Mouse (Mus musculus): Measurements from ENCODE around the gene Gata3. TPM values are rescaled to one million over a fixed set of nuclear protein-coding genes. Genes with fewer than 3 reads are reported as not detected.

Gata3 gene
- 100 to 1,000 TPM; 131 to 148 (median 135) TPM for polyA plus RNA-seq (2017; shearing (Covaris generic))

DNA sequence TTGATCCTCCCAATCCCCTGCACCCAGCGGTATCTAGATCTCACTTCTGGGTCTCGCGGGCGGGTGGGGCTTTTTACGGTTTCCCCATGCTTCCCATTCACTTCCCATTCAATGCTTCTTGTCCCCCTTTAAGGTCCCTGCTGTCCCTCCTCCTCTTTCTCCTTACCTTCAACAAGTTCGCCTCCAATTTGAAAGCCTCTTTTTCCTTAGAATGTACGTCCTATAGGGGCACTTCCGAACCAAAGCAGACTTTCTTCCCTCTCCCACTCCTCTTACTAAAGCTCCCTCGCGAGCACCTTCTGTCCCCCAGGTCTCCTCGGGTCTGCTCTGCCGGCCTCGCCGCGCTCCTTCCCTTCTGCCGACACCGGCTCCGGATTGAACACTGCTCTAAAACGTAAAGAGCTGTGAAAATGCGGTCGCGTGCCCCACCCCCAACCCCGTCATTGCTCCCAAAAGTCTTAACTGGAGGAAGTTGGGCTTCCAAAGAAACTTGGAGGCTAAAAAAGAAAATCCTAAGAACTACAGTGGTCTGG is at the start of gene Gata3:
Gata3 (minus strand) TSS at position 384 of the 533 bp plus-strand sequence.
- no peak for ATAC-seq

DNA sequence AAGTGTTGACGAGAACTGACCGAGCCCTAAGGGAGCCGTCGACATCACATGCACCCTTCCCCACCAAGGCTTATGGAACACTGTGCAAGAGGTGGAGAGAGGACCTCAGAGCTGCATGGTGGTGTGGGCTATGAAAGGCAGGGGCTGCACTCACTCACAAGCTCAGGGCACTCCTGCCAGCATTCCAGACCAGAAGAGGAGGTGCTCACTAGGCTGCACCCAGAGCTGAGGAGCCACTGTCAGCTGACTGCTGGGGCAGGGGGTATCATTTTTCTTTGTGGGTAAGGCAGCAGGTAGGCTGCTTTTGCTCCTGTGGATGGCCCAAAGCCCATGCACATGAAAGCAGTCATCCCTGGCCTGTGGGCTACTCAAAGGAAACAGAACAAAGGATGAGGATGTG is 49.4 kb upstream of the Gata3 start:
- no peak for ATAC-seq

DNA sequence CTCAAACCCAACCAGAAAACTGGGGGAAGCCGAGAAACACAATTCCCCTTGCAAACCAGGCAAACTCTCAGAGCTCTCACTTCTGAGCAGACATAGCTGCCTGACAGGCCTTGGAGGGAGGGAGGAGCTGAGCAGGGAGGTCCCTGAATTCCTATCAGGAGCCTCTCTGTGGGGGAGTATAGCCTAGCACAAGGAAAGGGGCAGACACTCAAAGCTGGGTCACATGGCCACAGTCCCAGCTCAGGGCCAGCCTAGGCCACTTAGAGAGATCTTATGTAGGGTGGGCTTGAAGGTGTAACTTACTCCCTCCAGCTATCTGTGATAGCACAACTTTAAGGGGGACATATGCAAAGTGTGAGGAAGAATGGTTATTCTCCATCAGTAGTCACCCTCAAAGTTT is 46.1 kb upstream of the Gata3 start:
- ATAC-seq, result no peak

DNA sequence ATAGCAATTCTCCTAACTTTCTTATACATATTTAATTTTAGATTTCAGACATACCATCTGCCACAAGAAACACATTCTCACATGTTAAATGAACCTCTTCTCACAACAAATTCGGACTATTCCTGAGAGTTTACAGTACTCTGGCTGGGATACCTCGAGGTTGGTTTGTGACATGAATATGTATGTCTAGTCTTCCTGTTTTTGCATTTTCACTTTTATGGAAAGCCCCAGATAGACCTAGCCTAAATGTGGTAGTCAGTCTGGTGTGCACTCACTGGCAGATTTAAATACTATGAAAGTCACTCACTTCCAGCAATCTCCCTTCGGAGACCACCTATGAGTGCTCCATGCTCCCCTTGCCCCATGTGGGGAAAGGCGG is 37.1 kb upstream of the Gata3 start:
- no peak for ATAC-seq

DNA sequence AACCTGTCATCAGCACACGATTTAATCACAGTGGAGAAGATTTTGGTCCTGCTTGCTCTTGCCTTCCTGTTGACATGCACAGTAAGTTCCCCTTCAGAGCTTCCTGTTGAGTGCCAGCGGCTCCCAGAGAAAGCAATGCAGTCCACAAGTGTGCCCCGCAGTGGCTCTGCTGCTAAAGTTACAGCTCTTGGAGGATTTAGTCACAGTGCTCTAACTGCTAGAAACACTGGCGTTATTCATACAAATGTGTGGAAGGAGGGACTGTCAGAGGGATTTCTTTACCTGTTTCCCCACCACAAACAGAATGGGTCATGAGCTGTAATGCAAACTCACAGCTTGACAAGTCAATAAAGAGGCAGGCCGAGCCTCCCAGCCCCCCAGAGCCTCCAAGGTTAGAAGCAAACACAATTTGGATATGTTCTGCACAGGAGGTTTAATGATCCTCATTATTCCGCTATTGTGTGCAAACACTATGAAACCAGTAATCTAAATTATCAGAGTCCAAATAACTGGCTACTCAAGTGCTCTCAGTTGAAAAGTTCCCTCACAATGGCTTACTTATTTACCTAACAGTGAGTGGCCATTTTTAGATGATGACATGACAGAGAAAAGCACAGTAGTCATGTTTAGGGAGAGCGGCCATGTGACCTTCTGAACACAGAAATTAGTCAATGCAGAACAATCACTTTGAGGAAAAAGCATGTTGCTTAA is 36.5 kb upstream of the Gata3 start:
- peak; percentile 60 for ATAC-seq

DNA sequence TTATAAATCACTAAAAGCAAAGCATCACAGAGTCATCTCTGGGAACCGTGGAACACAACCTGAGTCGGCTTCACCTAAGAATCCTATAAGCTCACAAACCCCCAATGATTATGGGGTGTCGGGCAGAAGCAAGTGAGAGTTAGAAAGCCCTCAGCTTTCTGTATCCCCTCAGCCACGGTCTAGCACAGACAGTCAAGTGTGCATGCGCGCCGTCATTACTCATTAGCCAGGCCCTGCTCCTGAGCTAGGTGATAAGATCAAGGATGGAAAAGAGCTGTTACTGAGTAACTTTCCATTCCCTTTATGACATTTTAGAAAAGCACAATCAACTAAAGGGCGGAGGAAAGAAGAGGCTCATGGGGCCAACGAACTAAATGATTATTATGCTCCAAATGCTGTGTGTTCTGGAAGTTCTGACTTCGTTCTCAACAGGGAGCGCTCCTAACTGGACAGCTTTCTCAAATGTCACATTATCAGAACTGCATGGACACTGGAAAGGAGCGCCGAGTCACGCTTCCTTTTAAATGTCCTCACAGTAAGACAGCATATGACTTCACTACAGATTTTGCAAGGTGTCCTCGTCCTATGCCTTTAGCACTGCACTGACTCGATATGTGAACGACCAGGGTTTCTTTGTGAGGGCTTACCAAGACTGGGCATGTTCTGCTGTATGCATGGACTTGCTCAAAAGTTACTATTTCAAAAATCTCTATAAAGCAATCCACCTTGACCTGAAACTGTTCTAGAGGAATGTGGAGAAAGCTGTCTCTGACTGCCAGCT is 29.0 kb upstream of the Gata3 start:
- ATAC-seq, result no peak

DNA sequence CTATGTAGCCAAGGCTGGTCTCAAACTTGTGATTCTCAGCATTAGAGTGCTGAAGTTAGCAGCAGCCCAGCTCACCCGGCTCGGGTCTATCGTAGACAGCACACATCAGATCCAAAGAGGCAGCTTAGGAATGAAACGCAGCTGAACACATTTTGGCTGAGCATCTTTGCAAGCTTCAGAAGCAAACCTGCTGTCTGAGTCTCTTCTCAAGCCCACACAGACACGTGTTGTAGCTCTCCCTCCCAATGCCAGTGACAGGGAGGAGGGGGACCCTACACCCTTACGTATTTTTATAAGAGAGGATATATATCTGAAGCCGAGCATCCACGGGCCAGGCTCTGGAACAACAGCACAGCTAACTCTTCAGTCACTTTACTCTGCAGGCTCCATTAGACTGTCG is 27.8 kb upstream of the Gata3 start:
- ATAC-seq, result no peak

DNA sequence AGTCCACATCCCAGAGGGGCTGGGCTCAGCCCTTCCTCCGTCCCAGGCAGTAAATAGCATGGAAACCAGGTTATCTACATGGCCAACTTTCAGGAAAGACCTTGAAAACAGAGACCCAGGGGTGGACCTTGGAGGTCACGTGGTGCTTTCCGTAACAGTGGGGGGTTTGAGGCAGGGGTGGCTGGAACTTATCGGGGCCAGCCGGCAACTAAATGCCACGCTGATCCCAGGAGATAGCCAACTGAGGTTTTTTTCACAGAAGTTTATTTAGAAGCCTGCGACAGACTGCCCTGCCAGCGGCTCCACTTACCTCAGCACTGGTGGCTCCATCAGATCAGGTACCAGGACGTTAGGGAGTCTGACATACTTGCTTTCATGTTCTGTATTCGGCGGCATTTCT is 16.2 kb upstream of the Gata3 start:
- no peak for ATAC-seq

DNA sequence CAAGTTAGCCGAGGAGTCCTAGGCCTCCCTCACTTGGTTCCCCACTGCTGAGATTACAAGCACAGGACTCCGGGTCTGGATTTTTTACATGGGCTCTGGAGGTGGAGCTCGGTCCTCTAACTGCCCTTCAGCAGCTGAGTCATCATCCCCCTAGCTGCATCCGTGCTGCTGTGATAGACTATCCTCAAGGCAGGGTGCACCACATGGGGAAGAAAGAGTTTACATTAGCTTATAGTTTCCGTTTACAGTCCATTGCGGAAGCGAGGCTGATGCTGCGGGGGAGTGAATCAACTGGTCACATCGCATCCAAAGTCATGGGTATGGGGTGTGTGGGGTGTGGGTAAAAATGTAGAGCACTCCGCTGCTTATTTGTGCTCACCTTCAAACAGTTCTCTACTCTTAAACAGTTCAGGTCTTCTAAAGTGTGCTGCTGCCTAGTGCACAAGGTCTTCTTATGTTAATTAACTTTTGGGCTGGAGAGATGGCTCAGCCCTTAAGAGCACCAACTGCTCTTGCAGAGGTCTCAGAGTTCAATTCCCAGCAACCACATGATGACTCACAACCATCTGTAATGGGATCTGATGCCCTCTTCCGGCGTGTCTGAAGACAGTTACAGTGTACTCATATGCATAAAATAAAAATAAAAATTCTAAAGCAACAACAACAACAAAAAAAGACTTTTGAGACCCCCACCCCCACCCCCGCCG is 14.2 kb upstream of the Gata3 start:
- ATAC-seq, result no peak

DNA sequence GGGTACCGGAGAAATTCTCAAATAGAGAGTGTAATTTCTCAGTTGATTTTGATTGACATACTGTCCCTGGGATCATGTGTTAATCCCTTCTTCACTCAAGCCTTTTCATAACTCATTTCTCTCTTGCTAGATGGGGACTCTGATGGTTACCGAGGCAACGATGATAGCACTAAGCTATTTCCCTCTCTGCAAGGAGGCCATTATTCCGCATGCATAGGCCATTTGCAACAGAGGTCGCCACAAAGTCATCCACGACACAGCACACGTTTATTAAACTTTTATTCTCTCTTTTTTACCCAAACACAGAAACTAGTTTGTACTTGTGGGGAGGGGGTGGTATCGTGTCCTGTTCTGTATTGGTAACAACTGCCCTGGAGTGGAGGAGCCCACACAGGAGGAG is 8.0 kb upstream of the Gata3 start:
- no peak for ATAC-seq

DNA sequence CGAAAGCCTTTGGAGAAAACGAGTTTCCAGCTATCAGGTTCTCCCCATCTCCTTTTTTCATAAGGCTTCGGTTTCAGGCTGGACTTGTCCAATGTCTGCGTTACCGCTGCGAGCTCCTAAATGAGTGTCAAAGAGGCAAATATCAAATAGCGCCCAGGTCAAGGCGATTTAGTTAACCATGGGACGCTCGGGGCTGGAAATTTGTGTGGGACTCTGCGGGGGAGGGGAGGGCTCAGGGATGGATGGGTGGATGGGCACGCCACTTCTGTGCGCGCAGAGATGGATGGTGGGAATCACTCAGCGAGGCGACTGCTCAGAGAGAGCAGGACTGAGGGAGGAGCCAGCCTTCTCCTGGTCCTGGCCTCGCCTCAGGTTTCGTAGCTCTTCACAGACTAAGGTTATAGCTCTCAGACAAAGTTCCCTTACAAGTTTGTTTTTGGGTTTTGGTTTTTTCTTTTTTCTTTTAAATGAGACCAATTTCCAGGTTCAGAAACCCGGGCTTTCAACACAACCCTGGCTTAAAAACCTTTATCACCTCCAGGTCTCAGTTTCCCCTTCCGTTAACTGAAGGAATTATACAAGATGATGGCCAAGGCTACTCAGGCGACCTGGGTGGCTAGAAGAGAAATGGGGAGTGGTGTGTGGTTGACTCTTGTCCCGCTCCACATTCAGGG is 6.4 kb upstream of the Gata3 start:
- no peak for ATAC-seq

DNA sequence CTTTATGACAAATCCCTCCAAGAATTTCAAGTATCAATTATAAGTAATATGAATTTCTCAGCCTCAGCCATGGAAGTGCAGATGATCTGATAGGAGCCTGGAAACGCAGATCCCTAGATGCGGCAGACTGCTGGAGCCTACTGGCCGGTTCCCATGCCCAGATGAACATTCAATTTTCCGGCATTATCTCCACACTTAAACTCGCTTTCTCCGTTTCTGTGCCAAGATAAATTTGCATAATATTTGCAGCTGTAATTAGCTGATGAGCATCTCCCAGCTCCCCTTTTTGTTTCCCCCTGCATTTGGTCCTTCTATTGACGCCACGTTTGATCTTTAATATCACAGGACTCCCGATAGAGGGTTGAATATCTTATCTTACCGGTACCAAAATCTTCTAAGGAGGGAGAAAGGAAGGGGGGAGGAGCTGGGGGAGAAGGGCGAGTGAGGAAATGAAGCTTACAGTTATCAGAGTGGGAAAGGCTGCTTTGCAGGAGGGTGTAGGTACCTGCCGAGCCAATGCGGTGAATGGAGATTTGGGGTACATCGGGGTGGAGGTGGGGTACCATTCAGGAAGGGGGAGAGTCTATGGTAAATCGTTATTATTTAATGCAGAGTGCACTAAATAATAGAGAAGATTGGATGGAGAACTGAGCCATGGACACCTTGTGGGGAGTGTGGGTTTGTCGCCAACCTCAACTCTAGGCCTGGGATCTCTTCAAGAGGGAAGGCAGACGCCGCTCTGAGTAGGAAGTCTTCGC is 5.2 kb upstream of the Gata3 start:
- no peak for ATAC-seq

DNA sequence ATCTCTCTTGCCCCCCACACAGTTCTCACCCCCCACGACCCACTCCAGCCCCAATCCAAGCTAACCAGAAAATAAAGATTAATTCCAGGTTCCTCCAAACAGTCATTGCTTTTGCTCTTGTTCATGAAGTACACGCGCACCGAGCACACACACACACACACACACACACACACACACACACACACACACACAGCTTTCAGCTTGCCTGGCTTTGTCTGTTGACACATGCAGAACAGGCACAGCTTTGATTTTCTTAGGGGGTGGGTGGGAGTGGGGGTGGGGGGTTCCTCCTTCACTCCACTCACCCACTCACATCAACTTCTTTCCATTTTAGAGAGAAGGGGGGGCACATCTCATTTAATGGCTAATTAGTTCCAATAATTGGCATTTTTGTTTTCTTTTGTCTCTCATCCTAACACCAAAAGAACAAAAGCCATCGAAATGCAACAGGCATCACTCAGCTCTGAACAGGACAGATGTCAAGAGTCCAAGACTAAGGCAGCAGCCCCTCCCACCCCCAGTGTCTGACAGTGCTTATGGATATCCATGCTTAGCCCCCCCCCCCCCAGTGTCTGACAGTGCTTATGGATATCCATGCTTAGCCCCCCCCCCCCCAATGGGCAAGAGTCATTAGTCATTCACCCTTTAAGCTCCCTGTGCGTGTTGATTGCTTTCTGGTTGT is 3.6 kb upstream of the Gata3 start:
- no peak for ATAC-seq

DNA sequence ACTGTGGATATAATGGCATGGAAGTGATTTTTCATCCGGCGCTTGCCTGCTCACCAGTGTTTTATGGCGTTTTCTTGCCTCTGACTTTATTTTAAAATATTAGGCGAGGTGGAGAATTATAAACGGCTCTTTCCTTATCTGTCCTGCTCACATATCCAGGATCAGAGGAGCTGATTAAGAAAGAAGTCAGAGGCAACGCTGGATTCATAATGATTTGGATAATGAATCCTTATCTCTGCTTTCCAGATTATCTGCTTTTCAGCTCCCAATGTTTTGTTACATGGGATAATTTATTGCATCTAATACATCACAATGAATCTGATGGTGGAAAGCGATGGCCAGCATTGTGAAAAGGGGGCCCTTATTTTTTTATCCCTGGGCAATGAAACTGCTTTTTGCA is 2.7 kb upstream of the Gata3 start:
- no peak for ATAC-seq

DNA sequence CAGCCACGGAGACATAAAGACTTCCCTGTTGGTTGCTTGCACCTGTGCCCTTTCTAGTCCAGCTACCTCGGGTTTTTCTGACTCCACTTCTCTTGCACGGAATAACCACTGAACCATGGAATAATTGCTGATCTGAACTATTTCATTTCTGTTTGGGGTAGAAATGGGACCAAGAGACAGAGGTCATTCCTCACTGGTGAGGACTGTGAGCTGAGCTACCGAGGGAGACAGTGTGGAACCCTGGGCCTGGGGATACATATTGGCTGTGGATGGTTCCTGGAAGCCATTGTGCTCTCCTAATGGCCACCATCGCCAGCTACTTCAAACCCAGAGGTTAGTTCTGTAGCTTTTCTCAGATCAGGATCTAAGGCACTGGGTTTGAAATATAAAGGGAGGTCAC is 1.1 kb upstream of the Gata3 start:
- ATAC-seq, result no peak

DNA sequence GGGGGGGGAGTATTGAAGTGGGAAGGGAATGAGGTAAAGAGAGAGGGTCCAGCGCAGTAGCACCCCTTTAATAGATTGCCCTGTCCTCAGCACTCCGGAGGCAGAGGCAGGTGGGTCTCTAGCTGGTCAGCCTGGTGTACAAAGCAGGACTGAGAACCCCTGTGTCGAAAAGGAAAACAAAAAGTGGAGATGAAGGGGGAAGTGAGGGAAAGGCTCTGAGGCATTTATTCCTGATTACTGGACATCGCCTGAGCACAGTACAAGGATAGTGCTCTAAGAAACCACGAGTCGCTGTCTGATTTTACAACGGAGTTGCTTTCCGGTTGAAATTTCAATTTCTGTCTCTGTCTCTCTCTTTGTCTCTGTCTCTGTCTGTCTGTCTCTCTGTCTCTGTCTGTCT is 417 bp upstream of the Gata3 start:
- no peak for ATAC-seq

DNA sequence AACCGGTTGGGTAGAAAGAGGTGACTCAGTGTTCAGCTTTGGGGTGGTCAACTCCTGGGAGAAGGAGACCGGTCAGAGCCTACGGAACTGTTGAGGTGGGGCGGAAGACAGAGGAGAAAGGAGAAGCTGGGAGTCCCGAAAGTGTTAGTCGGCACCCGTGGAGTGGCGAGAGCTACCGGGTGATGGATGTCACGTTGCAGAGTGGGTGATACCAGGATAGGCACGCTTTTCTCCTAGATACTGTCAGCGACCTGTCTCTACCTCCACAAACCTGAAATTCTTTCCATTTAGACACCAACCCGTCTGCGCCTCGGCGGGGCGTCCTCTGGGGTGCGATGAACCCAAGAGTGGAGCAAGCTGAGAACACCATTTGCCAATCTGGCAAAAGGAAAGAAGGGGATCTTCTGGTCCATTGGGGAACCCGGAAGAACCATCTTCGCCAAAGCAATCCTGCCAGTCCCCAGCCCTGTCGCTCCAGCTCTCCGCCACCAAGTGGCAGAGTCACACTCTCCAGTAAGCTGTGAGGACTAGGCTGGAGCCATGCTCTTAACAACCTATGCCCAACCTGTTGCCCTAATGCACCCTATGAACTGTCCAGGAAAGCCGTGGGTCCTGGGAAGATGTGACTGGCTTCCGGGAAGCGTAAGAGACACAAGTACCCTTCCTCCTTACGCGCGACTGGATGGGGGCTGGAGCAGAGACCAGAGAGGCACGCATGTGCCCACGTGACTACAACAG is 752 bp downstream of the Gata3 start, which contains the start of gene 9230102O04Rik:
9230102O04Rik (minus strand) TSS at position 628 of the 738 bp plus-strand sequence.
- ATAC-seq, result peak; percentile 73

DNA sequence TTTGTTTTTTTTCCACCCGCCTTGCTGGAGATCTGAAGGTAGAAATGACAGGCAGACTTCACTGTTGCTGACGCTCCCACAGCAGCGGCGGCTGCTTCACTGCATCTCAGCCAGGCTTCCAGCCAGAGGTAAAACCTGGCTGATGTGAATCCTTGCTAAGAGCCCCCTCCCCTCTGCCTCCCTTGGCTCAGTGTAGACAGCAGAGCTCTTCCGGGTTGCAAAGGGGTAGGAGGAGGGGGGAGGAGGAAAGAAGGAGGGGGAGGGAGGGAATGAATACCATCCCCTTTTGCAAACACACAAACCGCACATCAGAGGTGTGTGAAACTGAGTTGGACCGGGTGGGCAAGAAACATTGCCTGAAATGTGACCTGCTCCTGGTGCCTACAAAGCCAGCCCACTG is 2.2 kb downstream of the Gata3 start:
- no peak for ATAC-seq

DNA sequence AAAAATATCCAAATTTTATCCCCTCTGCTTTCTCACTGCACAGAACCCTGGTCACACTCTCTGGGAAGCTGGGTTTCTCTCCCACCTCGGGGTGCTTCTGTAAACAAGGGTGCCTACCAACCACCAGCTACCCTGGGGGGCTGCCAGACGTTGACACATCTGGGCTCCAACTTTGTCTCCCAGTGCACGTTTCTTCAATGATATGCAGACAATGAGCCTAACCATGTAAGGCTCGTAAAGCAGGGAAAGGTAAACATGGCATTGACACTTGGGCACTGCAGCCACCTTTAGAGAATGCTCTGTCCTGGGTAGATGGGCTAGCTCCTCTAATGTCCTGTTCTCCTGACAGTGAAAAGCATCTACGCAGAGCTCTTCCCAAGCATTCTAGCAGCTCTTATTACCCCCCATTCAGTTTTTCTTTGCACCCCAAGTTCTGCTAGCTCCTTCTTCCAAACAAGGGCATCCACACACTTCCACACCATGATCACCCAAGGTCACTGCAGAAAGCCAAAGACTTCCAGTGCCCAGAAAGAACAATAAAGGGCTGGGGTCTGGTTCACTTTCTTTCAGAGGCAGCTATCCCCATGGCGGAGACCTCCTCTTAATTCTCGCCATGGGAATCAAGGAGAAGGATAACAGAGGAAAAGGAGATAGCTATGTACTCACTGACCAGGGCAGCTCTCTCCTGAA is 2.8 kb downstream of the Gata3 start:
- no peak for ATAC-seq

DNA sequence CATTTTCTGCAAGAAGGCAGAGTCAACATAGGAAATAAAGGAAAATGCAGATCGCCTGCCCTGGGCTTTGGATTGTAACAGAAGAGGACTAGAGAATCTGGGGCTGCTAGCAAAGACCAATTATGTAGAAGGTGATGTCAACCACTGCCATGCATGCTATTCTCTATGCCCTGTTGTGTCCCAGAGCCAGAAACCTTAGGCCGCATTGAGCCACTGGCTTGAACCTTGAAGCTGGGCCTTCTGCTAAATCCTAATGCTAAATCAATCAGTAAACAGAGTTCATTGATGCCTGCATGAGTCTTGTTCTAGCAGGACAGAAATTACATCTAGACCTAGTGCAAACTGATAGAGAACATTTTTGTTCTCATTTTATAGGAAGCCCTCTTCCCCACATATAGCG is 3.8 kb downstream of the Gata3 start:
- ATAC-seq, result no peak
